Mouse (Mus musculus): Measurements from ENCODE around the gene Fggy. TPM values are rescaled to one million over a fixed set of nuclear protein-coding genes. Genes with fewer than 3 reads are reported as not detected.
A peak's percentile ranks its signal among the peaks of the same experiment; 100 is the strongest.

Fggy gene
- polyA plus RNA-seq, 1 experiment from 2014 or later, result 5.3 TPM

- no peaks in the 10 kb centered on the region for H3K36me3 ChIP-seq (ENCODE audit: control insufficient read depth, insufficient read depth, low read length)
- peaks cover 3% of the 10 kb centered on the region for H3K4me1 ChIP-seq (replicated peaks; ENCODE audit: control insufficient read depth, insufficient read depth)
- no peak overlapping the region for H3K27ac ChIP-seq (replicated peaks)
- ATAC-seq (ENCODE audit: low FRiP score, low TSS enrichment) (no peak), DNase-seq (ENCODE audit: low spot score) (no peak)
- no peaks in the 10 kb centered on the region for H3K9me3 ChIP-seq (ENCODE audit: control insufficient read depth, low read length)
- no peak overlapping the region for H3K4me3 ChIP-seq (ENCODE audit: low read depth, low read length)
- WGBS, result 43% methylated on average over 3 of the region's 3 CpGs
- TF ChIP-seq EP300 (optimal IDR thresholded peaks at IDR 0.05) (no peak), CTCF (IDR thresholded peaks at IDR 0.05; ENCODE audit: low read depth) (no peak)
- H3K4me2 ChIP-seq (replicated peaks; ENCODE audit: low read depth), result no peak overlapping the region
- H3K9ac ChIP-seq (ENCODE audit: low read length), result no peak overlapping the region
- no peaks in the 10 kb centered on the region for H3K27me3 ChIP-seq (ENCODE audit: control insufficient read depth, insufficient read depth, low read length)
Observed at GRCm38 (mm10) chr4:95860601-95861000, 303.3 kb downstream of the Fggy start.

GRCm38 (mm10) chr4:95861074-95861473 is 303.8 kb downstream of the Fggy start:
- H3K36me3 ChIP-seq (ENCODE audit: control insufficient read depth, insufficient read depth, low read length), result no peaks in the 10 kb centered on the region
- no peak overlapping the region for H3K4me3 ChIP-seq (ENCODE audit: low read depth, low read length)
- WGBS, result 39% methylated on average over 4 of the region's 4 CpGs
- ATAC-seq (ENCODE audit: low FRiP score, low TSS enrichment) (no peak), DNase-seq (ENCODE audit: low spot score) (no peak)
- no peak for TF ChIP-seq CTCF (IDR thresholded peaks at IDR 0.05; ENCODE audit: low read depth)
- H3K4me2 ChIP-seq (replicated peaks; ENCODE audit: low read depth), result no peak overlapping the region
- H3K9ac ChIP-seq (ENCODE audit: low read length), result no peak overlapping the region
- H3K4me1 ChIP-seq (replicated peaks; ENCODE audit: control insufficient read depth, insufficient read depth), result peaks cover 3% of the 10 kb centered on the region
- H3K9me3 ChIP-seq (ENCODE audit: control insufficient read depth, low read length), result no peaks in the 10 kb centered on the region
- no peak overlapping the region for H3K27ac ChIP-seq (replicated peaks)
- H3K27me3 ChIP-seq (ENCODE audit: control insufficient read depth, insufficient read depth, low read length), result no peaks in the 10 kb centered on the region

- DNase-seq (ENCODE audit: low spot score), result no peak
- Histone ChIP-seq H3K27me3 (ENCODE audit: control insufficient read depth, insufficient read depth, low read length) (no peaks in the 10 kb centered on the region), H3K9ac (ENCODE audit: low read length) (no peak overlapping the region), H3K27ac (replicated peaks) (no peak overlapping the region), H3K36me3 (ENCODE audit: control insufficient read depth, insufficient read depth, low read length) (no peaks in the 10 kb centered on the region), H3K4me2 (replicated peaks; ENCODE audit: low read depth) (no peak overlapping the region), H3K4me1 (replicated peaks; ENCODE audit: control insufficient read depth, insufficient read depth) (peaks cover 3% of the 10 kb centered on the region), H3K4me3 (ENCODE audit: low read depth, low read length) (no peak overlapping the region), H3K9me3 (ENCODE audit: control insufficient read depth, low read length) (no peaks in the 10 kb centered on the region)
- no peak for TF ChIP-seq CTCF (IDR thresholded peaks at IDR 0.05; ENCODE audit: low read depth)
- TF ChIP-seq EP300 (optimal IDR thresholded peaks at IDR 0.05), result no peak
- 72% methylated on average over 5 of the region's 5 CpGs for WGBS
- ATAC-seq (ENCODE audit: low FRiP score, low TSS enrichment), result 0 out of 2 replicates have a peak, but pooled peaks have one; percentile 35
Observed at GRCm38 (mm10) chr4:95861741-95862155, 304.4 kb downstream of the Fggy start.

GRCm38 (mm10) chr4:95862276-95862675 is 305.0 kb downstream of the Fggy start:
- Histone ChIP-seq H3K4me3 (ENCODE audit: low read depth, low read length) (no peak overlapping the region), H3K9ac (ENCODE audit: low read length) (no peak overlapping the region), H3K36me3 (ENCODE audit: control insufficient read depth, insufficient read depth, low read length) (no peaks in the 10 kb centered on the region), H3K4me2 (replicated peaks; ENCODE audit: low read depth) (no peak overlapping the region), H3K9me3 (ENCODE audit: control insufficient read depth, low read length) (no peaks in the 10 kb centered on the region), H3K27me3 (ENCODE audit: control insufficient read depth, insufficient read depth, low read length) (no peaks in the 10 kb centered on the region), H3K4me1 (replicated peaks; ENCODE audit: control insufficient read depth, insufficient read depth) (peaks cover 3% of the 10 kb centered on the region), H3K27ac (replicated peaks) (no peak overlapping the region)
- no peak for DNase-seq (ENCODE audit: low spot score)
- WGBS, result 65% methylated on average over 7 of the region's 7 CpGs
- no peak for ATAC-seq (ENCODE audit: low FRiP score, low TSS enrichment)
- no peak for TF ChIP-seq EP300 (optimal IDR thresholded peaks at IDR 0.05)
- no peak for TF ChIP-seq CTCF (IDR thresholded peaks at IDR 0.05; ENCODE audit: low read depth)

GRCm38 (mm10) chr4:95862781-95863499 is 305.6 kb downstream of the Fggy start:
- H3K4me2 ChIP-seq (replicated peaks; ENCODE audit: low read depth), result no peak overlapping the region
- peaks cover 3% of the 10 kb centered on the region for H3K4me1 ChIP-seq (replicated peaks; ENCODE audit: control insufficient read depth, insufficient read depth)
- no peak overlapping the region for H3K27ac ChIP-seq (replicated peaks)
- DNase-seq (ENCODE audit: low spot score) (peak; percentile 36), ATAC-seq (ENCODE audit: low FRiP score, low TSS enrichment) (0 out of 2 replicates have a peak, but pooled peaks have one; percentile 47)
- WGBS, result 51% methylated on average over 6 of the region's 6 CpGs
- H3K27me3 ChIP-seq (ENCODE audit: control insufficient read depth, insufficient read depth, low read length), result no peaks in the 10 kb centered on the region
- TF ChIP-seq EP300 (optimal IDR thresholded peaks at IDR 0.05), result no peak
- TF ChIP-seq CTCF (IDR thresholded peaks at IDR 0.05; ENCODE audit: low read depth), result peak; percentile 60
- no peak overlapping the region for H3K9ac ChIP-seq (ENCODE audit: low read length)
- no peaks in the 10 kb centered on the region for H3K9me3 ChIP-seq (ENCODE audit: control insufficient read depth, low read length)
- no peaks in the 10 kb centered on the region for H3K36me3 ChIP-seq (ENCODE audit: control insufficient read depth, insufficient read depth, low read length)
- H3K4me3 ChIP-seq (ENCODE audit: low read depth, low read length), result no peak overlapping the region

GRCm38 (mm10) chr4:95863500-95863803 is 306.1 kb downstream of the Fggy start:
- 74% methylated on average over 3 of the region's 3 CpGs for WGBS
- no peak overlapping the region for H3K4me2 ChIP-seq (replicated peaks; ENCODE audit: low read depth)

More at GRCm38 (mm10) chr4:95863500-95863803, 306.1 kb downstream of the Fggy start:
- Histone ChIP-seq H3K36me3 (ENCODE audit: control insufficient read depth, insufficient read depth, low read length) (no peaks in the 10 kb centered on the region), H3K9me3 (ENCODE audit: control insufficient read depth, low read length) (no peaks in the 10 kb centered on the region), H3K4me1 (replicated peaks; ENCODE audit: control insufficient read depth, insufficient read depth) (peaks cover 3% of the 10 kb centered on the region), H3K4me3 (ENCODE audit: low read depth, low read length) (no peak overlapping the region), H3K9ac (ENCODE audit: low read length) (no peak overlapping the region), H3K27me3 (ENCODE audit: control insufficient read depth, insufficient read depth, low read length) (no peaks in the 10 kb centered on the region), H3K27ac (replicated peaks) (no peak overlapping the region)
- no peak for TF ChIP-seq CTCF (IDR thresholded peaks at IDR 0.05; ENCODE audit: low read depth)
- no peak for TF ChIP-seq EP300 (optimal IDR thresholded peaks at IDR 0.05)
- no peak for ATAC-seq (ENCODE audit: low FRiP score, low TSS enrichment)
- DNase-seq (ENCODE audit: low spot score), result no peak
